18 mouse cellular contexts compared by ENCODE assay signal in genomic region chr2:170494784-170495710, GRCm38 (mm10). TPM values are rescaled to one million over a fixed set of nuclear protein-coding genes. Genes with fewer than 3 reads are reported as not detected.
DNase-seq lines count a peak whose midpoint lies in the region; ATAC-seq and TF ChIP-seq lines count a peak whose summit lies in the region.
"Had no signal": no experiment of that assay in that cellular context is flagged by ENCODE, and none has a peak within 500 bp of the region (broad histone marks: within the 10 kb centered on the region; RNA-seq: fewer than 3 reads in every experiment).

No protein-coding gene starts in this region.

- WGBS in hindbrain, embryonic 12.5 days = 6% methylated on average over 31 of the region's 31 CpGs
- WGBS in hindbrain, embryonic 14.5 days = 8% methylated on average over 31 of the region's 31 CpGs
- 5% methylated on average over 31 of the region's 31 CpGs for WGBS in limb, embryonic 13.5 days

- H3K36me3 ChIP-seq in hindbrain, embryonic 12.5 days = no peaks in the 10 kb centered on the region
- H3K36me3 ChIP-seq in hindbrain, embryonic 14.5 days (replicated peaks; ENCODE audit: control insufficient read depth, insufficient read depth) = no peaks in the 10 kb centered on the region
- no peaks in the 10 kb centered on the region for H3K36me3 ChIP-seq in ES-Bruce4 (ENCODE audit: control insufficient read depth, insufficient read depth, low read length, poor library complexity, severe bottlenecking)
- H3K36me3 ChIP-seq in limb, embryonic 13.5 days = no peaks in the 10 kb centered on the region
- H3K36me3 ChIP-seq: heart, embryonic 10.5 days; liver, embryonic 13.5 days had no signal

- no peak for TF ChIP-seq CTCF in ES-Bruce4 (IDR thresholded peaks at IDR 0.05; ENCODE audit: low read depth, low read length)

- H3K4me2 ChIP-seq in hindbrain, embryonic 12.5 days (replicated peaks) = peak overlapping the region; percentile 13; the same call in 1 of the 2 replicates
- H3K4me2 ChIP-seq in hindbrain, embryonic 14.5 days (replicated peaks) = no peak overlapping the region
- peak overlapping the region; percentile 15 for H3K4me2 ChIP-seq in limb, embryonic 13.5 days (replicated peaks)
- H3K4me2 ChIP-seq: liver, embryonic 13.5 days had no signal

- no peak for ATAC-seq in hindbrain, embryonic 12.5 days (ENCODE audit: low FRiP score)
- no peak for ATAC-seq in hindbrain, embryonic 14.5 days (ENCODE audit: low FRiP score)
- ATAC-seq in limb, embryonic 13.5 days (ENCODE audit: low FRiP score, low read depth) = no peak
- ATAC-seq: Patski had no signal

- H3K27me3 ChIP-seq in hindbrain, embryonic 12.5 days = peaks cover 73% of the 10 kb centered on the region
- H3K27me3 ChIP-seq in hindbrain, embryonic 14.5 days (ENCODE audit: control insufficient read depth, insufficient read depth, low read length) = peaks cover 62% of the 10 kb centered on the region
- H3K27me3 ChIP-seq in ES-Bruce4 (ENCODE audit: control insufficient read depth, insufficient read depth, low read length, poor library complexity, severe bottlenecking) = peaks cover 19% of the 10 kb centered on the region
- H3K27me3 ChIP-seq in limb, embryonic 13.5 days = peaks cover 93% of the 10 kb centered on the region
- H3K27me3 ChIP-seq: Patski had no signal

- H3K4me3 ChIP-seq in hindbrain, embryonic 12.5 days = no peak overlapping the region
- no peak overlapping the region for H3K4me3 ChIP-seq in hindbrain, embryonic 14.5 days (replicated peaks; ENCODE audit: low read length)
- H3K4me3 ChIP-seq in ES-Bruce4 (ENCODE audit: low read depth, low read length) = peak overlapping the region; percentile 34; the same call in 1 of the 2 replicates
- H3K4me3 ChIP-seq in limb, embryonic 13.5 days = peak overlapping the region; percentile 2; the same call in 1 of the 2 replicates
- H3K4me3 ChIP-seq: heart, embryonic 10.5 days; liver, embryonic 13.5 days had no signal

- H3K27ac ChIP-seq in hindbrain, embryonic 12.5 days = no peak overlapping the region
- no peak overlapping the region for H3K27ac ChIP-seq in hindbrain, embryonic 14.5 days
- H3K27ac ChIP-seq in ES-Bruce4 (ENCODE audit: insufficient read depth, low read length) = no peak overlapping the region
- no peak overlapping the region for H3K27ac ChIP-seq in limb, embryonic 13.5 days
- H3K27ac ChIP-seq: heart, embryonic 10.5 days; liver, embryonic 13.5 days; stomach, postnatal 0 days had no signal

- DNase-seq in hindbrain, embryonic 14.5 days (ENCODE audit: low spot score) = no peak
- DNase-seq in embryo, embryonic 11 days = peak; percentile 42
- DNase-seq in B cell, adult 2 months = no peak
- no peak for DNase-seq in thymus, adult 18-20 months
- DNase-seq in layer of hippocampus, postnatal 14 days (ENCODE audit: low spot score in 2 of 2) = no peak
- DNase-seq: cerebellum, postnatal 25 days; gastrocnemius, postnatal 10 days; liver, embryonic 13.5 days; lung, postnatal 36 days had no signal

- no peak for TF ChIP-seq EP300 in ES-Bruce4 (IDR thresholded peaks at IDR 0.05; ENCODE audit: insufficient read depth, low read depth, low read length)

- no peak for TF ChIP-seq POLR2A in ES-Bruce4 (IDR thresholded peaks at IDR 0.05; ENCODE audit: insufficient read depth, low read length)

- H3K9me3 ChIP-seq in hindbrain, embryonic 12.5 days (replicated peaks) = no peaks in the 10 kb centered on the region
- no peaks in the 10 kb centered on the region for H3K9me3 ChIP-seq in hindbrain, embryonic 14.5 days (ENCODE audit: control insufficient read depth, low read length)
- H3K9me3 ChIP-seq in ES-Bruce4 (replicated peaks; ENCODE audit: control insufficient read depth, insufficient read depth, low read length, poor library complexity, severe bottlenecking) = no peaks in the 10 kb centered on the region
- H3K9me3 ChIP-seq in limb, embryonic 13.5 days = no peaks in the 10 kb centered on the region
- H3K9me3 ChIP-seq: heart, embryonic 10.5 days; liver, embryonic 13.5 days had no signal

- H3K9ac ChIP-seq in hindbrain, embryonic 12.5 days = no peak overlapping the region
- no peak overlapping the region for H3K9ac ChIP-seq in hindbrain, embryonic 14.5 days
- H3K9ac ChIP-seq in ES-Bruce4 (ENCODE audit: low read depth, poor library complexity, severe bottlenecking) = no peak overlapping the region
- H3K9ac ChIP-seq in limb, embryonic 13.5 days = no peak overlapping the region
- H3K9ac ChIP-seq: liver, embryonic 13.5 days had no signal

- H3K4me1 ChIP-seq in hindbrain, embryonic 12.5 days = peaks cover 20% of the 10 kb centered on the region
- H3K4me1 ChIP-seq in hindbrain, embryonic 14.5 days (replicated peaks; ENCODE audit: control insufficient read depth, insufficient read depth, low read length) = peaks cover 12% of the 10 kb centered on the region; the same call in 1 of the 2 replicates
- no peaks in the 10 kb centered on the region for H3K4me1 ChIP-seq in ES-Bruce4 (ENCODE audit: control insufficient read depth, insufficient read depth, low read length)
- H3K4me1 ChIP-seq in limb, embryonic 13.5 days = peaks cover 25% of the 10 kb centered on the region

RNA-seq across cellular contexts. Expression of gene Pfdn4, which starts 1.2 kb away (rescaled TPM):
- polyA plus RNA-seq in hindbrain, embryonic 12.5 days (2016; fragmentation: Nextera tagmentation; extraction: Ambion mirVana) = 128 and 139 TPM in 2 replicates
- 148 and 156 TPM in 2 replicates for polyA plus RNA-seq in hindbrain, embryonic 14.5 days (2014; fragmentation: Nextera tagmentation; extraction: Ambion mirVana)
- 163 and 165 TPM in 2 replicates for polyA plus RNA-seq in ES-Bruce4 (2011; ENCODE audit: insufficient read depth, insufficient read length, low read depth, missing spikeins)
- polyA plus RNA-seq in limb, embryonic 13.5 days (2015; fragmentation: Nextera tagmentation; extraction: Ambion mirVana) = 87.3 and 87.9 TPM in 2 replicates
- 10 to 100 TPM; 32.3 to 34.8 TPM for total RNA-seq in layer of hippocampus, postnatal 14 days (2021)

RNA-seq across cellular contexts. Expression of gene Cyp24a1, which starts 1.9 kb away (rescaled TPM):
- 0.10 TPM in 1 of 2 replicates, not detected in the other for polyA plus RNA-seq in hindbrain, embryonic 12.5 days (2016; fragmentation: Nextera tagmentation; extraction: Ambion mirVana)
- 0.05 TPM in 2 replicates for polyA plus RNA-seq in hindbrain, embryonic 14.5 days (2014; fragmentation: Nextera tagmentation; extraction: Ambion mirVana)
- polyA plus RNA-seq in ES-Bruce4 (2011; ENCODE audit: insufficient read depth, insufficient read length, low read depth, missing spikeins) = not detected in 2 replicates
- polyA plus RNA-seq in limb, embryonic 13.5 days (2015; fragmentation: Nextera tagmentation; extraction: Ambion mirVana) = not detected in 2 replicates
- total RNA-seq in layer of hippocampus, postnatal 14 days (2021) = not detected
- total RNA-seq: adrenal gland, adult 18-20 months; gastrocnemius, postnatal 10 days; hematopoietic stem cell, adult 5-6 weeks had no signal
- polyA plus RNA-seq: heart, embryonic 10.5 days; liver, embryonic 13.5 days; stomach, postnatal 0 days; urinary bladder, adult 2 months had no signal

Comparison
In these comparisons a context has a peak if more than half of its experiments do, and no peak if none do; other contexts are left out.
1. H3K4me3 ChIP-seq: peak in ES-Bruce4 (single experiment) and limb, embryonic 13.5 days (single experiment); none in hindbrain, embryonic 12.5 days (single experiment) and hindbrain, embryonic 14.5 days (single experiment).